Mouse (Mus musculus) R1 (cell line): ENCODE data around the gene Aass.

Source experiments
- DNase-seq: peaks from one replicate; pipeline ENCODE4 v3.0.0-alpha.2; 2018; ENCODE audit warnings: low read depth, low spot score

Aass gene

DNA sequence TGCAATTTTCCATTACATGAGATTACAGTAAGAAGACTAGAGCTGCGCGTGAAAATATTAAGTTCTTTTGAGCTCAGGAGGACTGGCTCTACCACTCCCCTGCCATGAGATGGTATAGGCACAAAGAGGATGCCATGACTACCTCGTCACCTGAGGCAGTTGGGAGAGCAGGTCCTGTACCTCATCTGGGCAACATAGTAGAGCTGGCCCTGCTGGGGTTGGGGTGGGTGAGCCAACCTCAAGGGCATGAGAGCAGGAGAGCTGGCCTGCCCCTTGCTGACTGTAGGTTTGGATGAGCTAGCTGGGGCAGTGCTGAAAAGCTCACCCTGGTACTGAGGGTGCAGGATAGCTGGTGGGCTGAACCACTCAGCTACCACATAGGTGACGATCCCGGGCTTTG, 77.1 kb downstream of the Aass start:
- no peak for DNase-seq

DNA sequence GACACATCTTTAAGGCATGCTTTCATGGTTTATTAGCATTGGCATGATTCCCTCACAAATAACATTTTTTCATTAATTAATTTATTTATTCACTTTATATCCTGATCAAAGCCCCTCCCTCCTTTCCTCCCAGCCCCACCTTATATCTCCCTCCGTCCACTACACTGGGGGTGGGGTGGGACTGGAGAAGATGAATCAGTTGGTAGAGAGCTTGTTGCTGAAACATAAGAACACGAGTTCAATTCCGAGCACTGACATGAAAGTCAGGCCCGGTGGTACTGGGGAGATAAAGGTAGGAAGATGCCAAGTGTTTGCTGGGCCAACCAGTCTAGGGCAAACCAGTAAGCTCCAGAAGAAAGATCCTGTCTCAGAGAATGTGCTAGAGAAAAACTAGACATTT, 84.0 kb downstream of the Aass start:
- no peak for DNase-seq

DNA sequence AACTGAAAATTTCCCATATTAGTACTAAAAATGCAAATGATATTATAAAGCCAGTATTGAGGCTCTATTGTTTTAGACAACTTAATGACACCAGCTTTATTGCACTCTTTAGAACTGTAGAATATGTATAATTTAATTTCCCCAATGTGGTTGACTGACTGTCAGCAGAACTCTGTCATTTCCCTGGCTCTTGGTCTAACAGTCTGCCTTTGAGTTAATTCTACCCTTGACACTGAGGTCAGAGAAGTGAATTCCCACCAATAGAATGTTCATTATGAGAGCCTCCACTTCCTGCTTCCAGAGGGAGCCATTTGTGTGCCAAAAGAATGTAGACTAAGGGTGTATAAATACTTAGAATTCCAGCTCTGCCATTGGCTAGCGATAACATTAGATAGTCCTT, 104.5 kb downstream of the Aass start:
- peak; percentile 78 for DNase-seq
